Mouse (Mus musculus) thymus, adult 2 months (tissue): ENCODE measurements around the gene Vdr. TPM values are rescaled to one million over a fixed set of nuclear protein-coding genes. Genes with fewer than 3 reads are reported as not detected.

Experiments
- DNase-seq: peaks from one replicate; pipeline ENCODE4 v3.0.0; 2021
- H3K27ac ChIP-seq: fragments of 200-500 bp; 2 replicates; pipeline ENCODE4 v1.5.1; 2012; ENCODE audit warnings: low read length, control low read depth; ENCODE audit not compliant: control insufficient read depth, insufficient read depth
- H3K27me3 ChIP-seq: fragments of 200-500 bp; 2 replicates; pipeline ENCODE4 v1.6.1; 2012; ENCODE audit warnings: mild to moderate bottlenecking, low read length, moderate library complexity, mixed read lengths; ENCODE audit not compliant: control insufficient read depth, insufficient read depth
- H3K36me3 ChIP-seq: fragments of 200-500 bp; 2 replicates; pipeline ENCODE4 v1.6.1; 2012; ENCODE audit warnings: mild to moderate bottlenecking, low read length, moderate library complexity; ENCODE audit not compliant: control insufficient read depth, insufficient read depth
- H3K4me1 ChIP-seq: fragments of 200-500 bp; replicated peaks from 2 replicates; pipeline ENCODE4 v1.6.1; 2012; ENCODE audit warnings: low read length; ENCODE audit not compliant: control insufficient read depth, insufficient read depth
- H3K4me3 ChIP-seq: fragments of 200-500 bp; 2 replicates; pipeline ENCODE4 v1.5.1; 2012; ENCODE audit warnings: mild to moderate bottlenecking, low read length, control low read depth, moderate library complexity; ENCODE audit not compliant: control insufficient read depth, insufficient read depth
- CTCF ChIP-seq: fragments of 200-500 bp; IDR thresholded peaks from 2 replicates; pipeline ENCODE4 v1.5.1; 2012; ENCODE audit warnings: mild to moderate bottlenecking, control low read depth, low read length, moderate library complexity, borderline replicate concordance; ENCODE audit not compliant: control insufficient read depth, poor library complexity, insufficient read depth; ENCODE audit errors: extremely low read depth
- POLR2A ChIP-seq: fragments of 200-500 bp; IDR thresholded peaks from 2 replicates; pipeline ENCODE4 v1.6.1; 2012; ENCODE audit warnings: mild to moderate bottlenecking, low read length, control low read depth, moderate library complexity; ENCODE audit not compliant: control insufficient read depth, poor library complexity, insufficient read depth; ENCODE audit errors: extremely low read depth
- WGBS: fragments of 180-500 bp; shearing (Covaris S2); methylation state at CpG from one replicate; pipeline ENCODE4 v1.1.7; 2018; 5-methylcytosine and 5-hydroxymethylcytosine counted together
- polyA plus RNA-seq: library from polyadenylated mRNA; depleted of rRNA; stranded (reverse); fragments of >200 nt; gene quantifications from 2 replicates; pipeline ENCODE4 v1.2.3, GENCODE M21; 2012

Vdr gene
- polyA plus RNA-seq, 1 experiment = 6.2 TPM

DNA sequence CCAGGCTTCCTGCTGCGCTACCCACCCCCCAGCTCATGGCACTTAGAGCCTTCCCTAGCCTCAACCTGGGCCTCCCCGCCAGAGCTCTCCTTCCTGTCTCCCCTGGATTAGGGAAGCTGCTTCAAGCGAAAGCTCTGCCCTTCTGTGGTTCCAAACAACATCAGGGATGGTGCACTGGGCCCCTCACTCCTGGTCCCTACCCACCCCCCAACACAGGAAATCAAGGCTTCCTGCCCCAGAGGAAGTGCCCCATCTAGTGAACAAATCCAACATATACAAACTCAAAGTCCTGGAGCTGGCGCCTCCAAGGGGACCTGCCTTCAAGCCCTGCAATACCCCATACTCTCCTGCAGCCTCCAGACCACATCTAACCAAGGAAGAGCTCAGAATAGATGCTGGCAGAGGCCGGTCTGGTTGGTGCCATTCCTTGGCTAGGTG, 81.5 kb downstream of the Vdr start:
- peaks cover 13% of the 10 kb centered on the region for H3K36me3 ChIP-seq
- peak overlapping the region; percentile 55 for H3K4me3 ChIP-seq
- H3K4me1 ChIP-seq = peaks cover 77% of the 10 kb centered on the region
- no peaks in the 10 kb centered on the region for H3K27me3 ChIP-seq
- TF ChIP-seq POLR2A = no peak
- TF ChIP-seq CTCF = no peak
- WGBS = 17% methylated on average over 5 of the region's 5 CpGs
- H3K27ac ChIP-seq = peak overlapping the region; percentile 66
- peak; percentile 66 for DNase-seq

GRCm38 (mm10) chr15:97828221-97828842, 82.1 kb downstream of the Vdr start:
- peak overlapping the region; percentile 55 for H3K4me3 ChIP-seq
- peaks cover 77% of the 10 kb centered on the region for H3K4me1 ChIP-seq
- H3K27ac ChIP-seq = peak overlapping the region; percentile 47
- peaks cover 18% of the 10 kb centered on the region for H3K36me3 ChIP-seq
- H3K27me3 ChIP-seq = no peaks in the 10 kb centered on the region
- TF ChIP-seq POLR2A (no peak), CTCF (no peak)
- 34% methylated on average over 6 of the region's 6 CpGs for WGBS
- DNase-seq = no peak

- Histone ChIP-seq H3K27me3 (no peaks in the 10 kb centered on the region), H3K27ac (no peak overlapping the region), H3K4me3 (no peak overlapping the region), H3K36me3 (peaks cover 19% of the 10 kb centered on the region), H3K4me1 (peaks cover 78% of the 10 kb centered on the region)
- WGBS = 90% methylated on average over 8 of the region's 8 CpGs
- TF ChIP-seq POLR2A = no peak
- no peak for TF ChIP-seq CTCF
- DNase-seq = no peak
These were observed 83.0 kb downstream of the Vdr start for GRCm38 (mm10) chr15:97827401-97827800.

DNA sequence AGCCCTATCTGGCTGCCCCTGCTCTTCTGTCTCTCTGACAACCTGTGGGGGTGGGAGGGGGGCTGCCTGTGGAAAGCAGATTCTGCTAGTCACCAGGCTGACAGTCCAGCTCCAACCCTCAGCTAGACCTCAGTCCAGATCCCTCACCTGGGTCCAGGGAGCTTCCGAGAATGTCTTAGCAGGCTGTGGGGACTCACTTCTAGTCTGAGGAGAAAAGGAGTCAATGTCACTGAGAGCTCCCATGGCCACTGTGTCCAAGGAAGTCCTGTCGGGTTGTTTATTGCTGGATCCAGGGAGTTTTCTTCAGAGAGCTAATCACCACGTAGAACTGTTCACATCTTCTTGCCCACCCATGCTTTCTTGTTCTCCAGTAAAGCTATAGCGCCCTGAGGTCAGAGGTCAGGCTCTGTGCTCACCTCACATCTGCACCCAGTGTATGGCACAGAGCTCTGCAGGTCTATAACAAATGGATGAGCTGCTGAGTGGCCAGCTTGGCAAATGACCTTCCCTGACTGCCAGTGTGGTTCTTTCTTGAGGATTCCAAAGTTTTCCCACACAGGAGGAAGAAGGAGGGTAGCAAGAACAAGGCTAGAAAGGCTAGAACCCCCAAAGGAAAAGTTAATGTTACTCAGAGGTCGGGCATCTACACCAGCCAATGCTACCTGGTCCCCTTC, 83.7 kb downstream of the Vdr start:
- TF ChIP-seq POLR2A = no peak
- TF ChIP-seq CTCF = no peak
- no peak for DNase-seq
- Histone ChIP-seq H3K27me3 (no peaks in the 10 kb centered on the region), H3K4me3 (no peak overlapping the region), H3K36me3 (peaks cover 19% of the 10 kb centered on the region), H3K4me1 (peaks cover 78% of the 10 kb centered on the region), H3K27ac (peak overlapping the region; percentile 91)
- WGBS = 72% methylated on average over 5 of the region's 5 CpGs

DNA sequence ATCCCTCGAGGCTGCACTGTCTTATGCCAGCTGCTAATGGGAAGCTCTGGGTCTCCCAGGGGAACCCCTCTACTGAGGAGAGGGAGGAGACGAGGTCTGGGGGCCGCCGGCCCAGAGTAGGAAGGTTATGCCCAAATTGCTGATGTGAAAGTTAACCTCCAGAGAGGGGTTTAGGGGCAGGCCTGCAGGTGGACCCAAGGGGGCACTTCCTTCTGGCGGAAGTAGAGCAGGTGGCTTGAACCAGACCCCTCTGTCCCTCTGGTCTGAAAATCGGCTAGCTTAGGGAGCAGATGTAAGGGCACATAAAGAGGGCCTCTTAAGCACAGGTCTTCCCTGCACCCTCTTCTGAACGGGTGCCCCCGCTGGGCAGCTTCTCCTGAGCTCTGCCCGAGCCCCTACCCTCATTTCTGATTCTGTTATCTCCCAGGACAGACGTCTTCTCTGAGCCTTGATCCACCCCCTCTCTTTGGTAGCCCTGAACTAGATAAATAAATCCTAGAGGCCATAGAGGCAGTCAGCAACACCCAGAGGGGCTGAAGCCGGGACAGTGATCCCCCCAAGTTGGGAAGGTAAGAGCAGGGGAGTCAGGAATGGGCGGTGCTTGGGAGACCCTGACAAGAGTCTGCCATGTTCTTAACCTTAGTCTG, 84.4 kb downstream of the Vdr start:
- TF ChIP-seq POLR2A = no peak
- Histone ChIP-seq H3K4me3 (peak overlapping the region; percentile 36), H3K27me3 (no peaks in the 10 kb centered on the region), H3K36me3 (peaks cover 20% of the 10 kb centered on the region), H3K27ac (peak overlapping the region; percentile 91), H3K4me1 (peaks cover 85% of the 10 kb centered on the region)
- DNase-seq = peak; percentile 40
- WGBS = 27% methylated on average over 12 of the region's 12 CpGs

- peaks cover 27% of the 10 kb centered on the region for H3K36me3 ChIP-seq
- H3K27ac ChIP-seq = peak overlapping the region; percentile 91
- H3K4me3 ChIP-seq = peak overlapping the region; percentile 36
- H3K4me1 ChIP-seq = peaks cover 91% of the 10 kb centered on the region
- 7% methylated on average over 29 of the region's 29 CpGs for WGBS
- no peaks in the 10 kb centered on the region for H3K27me3 ChIP-seq
- TF ChIP-seq POLR2A (peak; percentile 81; the same call in 1 of the 2 replicates), CTCF (peak; percentile 75; the same call in 1 of the 2 replicates)
- peak; percentile 91 for DNase-seq
These were observed 85.1 kb downstream of the Vdr start for GRCm38 (mm10) chr15:97825071-97825940.
